Mouse (Mus musculus) embryonic stem cell, embryonic (primary cell): Measurements from ENCODE around the gene Cd274.
"Not testable (repeated sequence)": the region's sequence is repeated elsewhere in the genome, so short reads cannot be mapped to it uniquely, and the experiment has no call there.

Experiments used
- CTCF ChIA-PET, 4 experiments: fragments of 300-600 bp in 2 of 4; fragments of 350-600 bp in 2 of 4; sonication (Branson Sonifier 250); formaldehyde crosslinking; loops; one replicate each; lab custom pipeline; 2022; ENCODE audit warnings: inconsistent platforms in 2 of 4; lab: Charles Lee
- POLR2A ChIA-PET, 4 experiments: fragments of 300-600 bp in 2 of 4; fragments of 350-600 bp in 2 of 4; sonication (Branson Sonifier 250); formaldehyde crosslinking; loops; one replicate each; lab custom pipeline; 2022; ENCODE audit warnings: antibody characterized with exemption in 4 of 4, inconsistent platforms in 1 of 4; lab: Charles Lee

Gene Cd274

GRCm38 (mm10) chr19:29406042-29407017 lies 39.1 kb downstream of the Cd274 start:
- CTCF ChIA-PET: interaction anchor here in 2 of 4 experiments (0.6 to 1.0 kb wide), 2 partner anchors 95 to 179 kb away, joined by 4 to 5 read pairs; no protein-coding TSS in a partner anchor
- POLR2A ChIA-PET: interaction anchor here in 1 of 4 experiments (0.7 kb wide), 1 partner anchor 497 kb away, joined by 4 read pairs; no protein-coding TSS in a partner anchor

GRCm38 (mm10) chr19:29410619-29411018 lies 43.4 kb downstream of the Cd274 start, which contains the start of gene Pdcd1lg2:
TSS of gene Pdcd1lg2 (plus strand) at chr19:29410919.
- ChIA-PET CTCF (interaction anchor here in 1 of 4 experiments (0.7 kb wide), 1 partner anchor 12 kb away, joined by 15 read pairs; no protein-coding TSS in a partner anchor), POLR2A (no interaction called here)

- ChIA-PET CTCF (no interaction called here), POLR2A (interaction anchor here in 1 of 4 experiments (0.7 to 1.3 kb wide), 2 partner anchors 9 to 14 kb away, joined by 3 to 6 read pairs; no protein-coding TSS in a partner anchor)
Measured at GRCm38 (mm10) chr19:29412476-29413420, 45.5 kb downstream of the Cd274 start.

- CTCF ChIA-PET: no interaction called here
- POLR2A ChIA-PET: interaction anchor here in 1 of 4 experiments (0.9 kb wide), 1 partner anchor 184 kb away, joined by 5 read pairs; no protein-coding TSS in a partner anchor
Measured at GRCm38 (mm10) chr19:29414513-29414912, 47.3 kb downstream of the Cd274 start.

GRCm38 (mm10) chr19:29414917-29415316 lies 47.7 kb downstream of the Cd274 start:
- POLR2A ChIA-PET: interaction anchor here in 1 of 4 experiments (0.9 kb wide), 1 partner anchor 184 kb away, joined by 5 read pairs; no protein-coding TSS in a partner anchor
- CTCF ChIA-PET: not testable (repeated sequence)

GRCm38 (mm10) chr19:29416393-29416902 lies 49.2 kb downstream of the Cd274 start:
- CTCF ChIA-PET: no interaction called here
- POLR2A ChIA-PET: no interaction called here

- ChIA-PET POLR2A (no interaction called here), CTCF (no interaction called here)
Measured at GRCm38 (mm10) chr19:29417188-29417587, 49.9 kb downstream of the Cd274 start.

GRCm38 (mm10) chr19:29417894-29418293 lies 50.6 kb downstream of the Cd274 start:
- CTCF ChIA-PET: no interaction called here
- POLR2A ChIA-PET: interaction anchor here in 1 of 4 experiments (0.7 kb wide), 2 partner anchors 448 to 1681 kb away, joined by 3 read pairs; no protein-coding TSS in a partner anchor

- CTCF ChIA-PET: no interaction called here
- POLR2A ChIA-PET: interaction anchor here in 1 of 4 experiments (0.8 kb wide), 1 partner anchor 23 kb away, joined by 3 read pairs; no protein-coding TSS in a partner anchor
Measured at GRCm38 (mm10) chr19:29418661-29419115, 51.4 kb downstream of the Cd274 start.

GRCm38 (mm10) chr19:29419506-29419905 lies 52.3 kb downstream of the Cd274 start:
- ChIA-PET CTCF (no interaction called here), POLR2A (interaction anchor here in 1 of 4 experiments (0.8 kb wide), 1 partner anchor 22 kb away, joined by 3 read pairs; no protein-coding TSS in a partner anchor)

- ChIA-PET CTCF (no interaction called here), POLR2A (interaction anchor here in 1 of 4 experiments (1.0 kb wide), 1 partner anchor 11 kb away, joined by 3 read pairs; no protein-coding TSS in a partner anchor)
Measured at GRCm38 (mm10) chr19:29419946-29420345, 52.7 kb downstream of the Cd274 start.

GRCm38 (mm10) chr19:29420397-29420796 lies 53.1 kb downstream of the Cd274 start:
- ChIA-PET POLR2A (interaction anchor here in 1 of 4 experiments (1.0 kb wide), 1 partner anchor 10 kb away, joined by 3 read pairs; no protein-coding TSS in a partner anchor), CTCF (no interaction called here)

- ChIA-PET POLR2A (interaction anchor here in 1 of 4 experiments (0.6 to 1.2 kb wide), 3 partner anchors 9 to 1869 kb away, joined by 3 to 5 read pairs (median 3); no protein-coding TSS in a partner anchor), CTCF (interaction anchor here in 2 of 4 experiments (0.6 to 2.7 kb wide), 3 partner anchors 12 to 79 kb away, joined by 4 to 15 read pairs (median 9); no protein-coding TSS in a partner anchor)
Measured at GRCm38 (mm10) chr19:29422013-29422645, 54.9 kb downstream of the Cd274 start.

GRCm38 (mm10) chr19:29422796-29423195 lies 55.5 kb downstream of the Cd274 start:
- POLR2A ChIA-PET: interaction anchor here in 1 of 4 experiments (0.7 to 1.2 kb wide), 2 partner anchors 80 to 99 kb away, joined by 3 to 5 read pairs; partner anchors contain the start of gene Ric1
- CTCF ChIA-PET: interaction anchor here in 2 of 4 experiments (0.6 to 2.7 kb wide), 4 partner anchors 13 to 173 kb away, joined by 3 to 15 read pairs (median 6); no protein-coding TSS in a partner anchor

GRCm38 (mm10) chr19:29430516-29430915 lies 63.3 kb downstream of the Cd274 start:
- ChIA-PET CTCF (interaction anchor here in 1 of 4 experiments (0.5 kb wide), 1 partner anchor 67 kb away, joined by 4 read pairs; no protein-coding TSS in a partner anchor), POLR2A (interaction anchor here in 1 of 4 experiments (1.1 kb wide), 1 partner anchor 10 kb away, joined by 3 read pairs; no protein-coding TSS in a partner anchor)

- ChIA-PET POLR2A (interaction anchor here in 2 of 4 experiments (0.6 to 1.1 kb wide), 2 partner anchors 11 to 130 kb away, joined by 3 read pairs; no protein-coding TSS in a partner anchor), CTCF (interaction anchor here in 1 of 4 experiments (0.5 kb wide), 1 partner anchor 68 kb away, joined by 4 read pairs; no protein-coding TSS in a partner anchor)
Measured at GRCm38 (mm10) chr19:29430953-29431352, 63.7 kb downstream of the Cd274 start.
